Mouse (Mus musculus) adrenal gland, postnatal 14 days (tissue): Measurements from ENCODE around the gene Nsg2. TPM values are rescaled to one million over a fixed set of nuclear protein-coding genes. Genes with fewer than 3 reads are reported as not detected.

Experiments
- DNase-seq: peaks from one replicate; pipeline ENCODE4 v3.0.0; 2021; ENCODE audit warnings: mixed read lengths
- total RNA-seq: library from RNA; stranded (reverse); gene quantifications from 2 replicates; pipeline ENCODE4 v1.2.3, GENCODE M21; 2021

The Nsg2 gene
- total RNA-seq, 1 experiment from 2014 or later, result 29.7 TPM

- no peak for DNase-seq
Observed at GRCm38 (mm10) chr11:32083462-32083861, 83.2 kb downstream of the Nsg2 start.

- no peak for DNase-seq
Observed at GRCm38 (mm10) chr11:32086525-32086924, 86.3 kb downstream of the Nsg2 start.

- DNase-seq, result peak; percentile 49
Observed at GRCm38 (mm10) chr11:32087376-32087775, 87.1 kb downstream of the Nsg2 start.

GRCm38 (mm10) chr11:32087779-32088442 lies 87.6 kb downstream of the Nsg2 start:
- no peak for DNase-seq

- no peak for DNase-seq
Observed at GRCm38 (mm10) chr11:32095793-32096192, 95.5 kb downstream of the Nsg2 start.

- no peak for DNase-seq
Observed at GRCm38 (mm10) chr11:32096346-32096745, 96.1 kb downstream of the Nsg2 start.

GRCm38 (mm10) chr11:32101059-32101632 lies 100.9 kb downstream of the Nsg2 start:
- DNase-seq, result no peak

DNA sequence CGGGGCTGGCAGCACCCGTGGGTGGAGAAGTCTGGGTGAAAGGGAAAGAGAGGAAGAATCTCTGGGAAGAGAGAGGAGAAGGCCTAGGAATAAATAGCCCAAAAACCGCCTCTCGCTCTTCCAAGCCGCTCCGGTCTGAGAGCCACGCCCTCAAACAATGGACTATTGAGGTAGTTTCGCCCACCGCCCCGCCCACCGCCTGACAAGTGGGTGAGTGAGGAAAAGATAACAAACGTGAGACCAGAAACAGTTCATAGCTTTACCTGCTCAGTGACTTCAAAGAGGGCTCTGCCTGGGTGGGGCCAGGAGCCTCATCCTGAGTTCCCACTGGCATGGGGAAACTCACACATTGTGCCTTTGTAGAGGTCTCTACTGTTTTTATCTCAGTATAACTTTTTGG lies 102.7 kb downstream of the Nsg2 start:
- DNase-seq, result no peak

GRCm38 (mm10) chr11:32104406-32105116 lies 104.3 kb downstream of the Nsg2 start:
- no peak for DNase-seq

DNA sequence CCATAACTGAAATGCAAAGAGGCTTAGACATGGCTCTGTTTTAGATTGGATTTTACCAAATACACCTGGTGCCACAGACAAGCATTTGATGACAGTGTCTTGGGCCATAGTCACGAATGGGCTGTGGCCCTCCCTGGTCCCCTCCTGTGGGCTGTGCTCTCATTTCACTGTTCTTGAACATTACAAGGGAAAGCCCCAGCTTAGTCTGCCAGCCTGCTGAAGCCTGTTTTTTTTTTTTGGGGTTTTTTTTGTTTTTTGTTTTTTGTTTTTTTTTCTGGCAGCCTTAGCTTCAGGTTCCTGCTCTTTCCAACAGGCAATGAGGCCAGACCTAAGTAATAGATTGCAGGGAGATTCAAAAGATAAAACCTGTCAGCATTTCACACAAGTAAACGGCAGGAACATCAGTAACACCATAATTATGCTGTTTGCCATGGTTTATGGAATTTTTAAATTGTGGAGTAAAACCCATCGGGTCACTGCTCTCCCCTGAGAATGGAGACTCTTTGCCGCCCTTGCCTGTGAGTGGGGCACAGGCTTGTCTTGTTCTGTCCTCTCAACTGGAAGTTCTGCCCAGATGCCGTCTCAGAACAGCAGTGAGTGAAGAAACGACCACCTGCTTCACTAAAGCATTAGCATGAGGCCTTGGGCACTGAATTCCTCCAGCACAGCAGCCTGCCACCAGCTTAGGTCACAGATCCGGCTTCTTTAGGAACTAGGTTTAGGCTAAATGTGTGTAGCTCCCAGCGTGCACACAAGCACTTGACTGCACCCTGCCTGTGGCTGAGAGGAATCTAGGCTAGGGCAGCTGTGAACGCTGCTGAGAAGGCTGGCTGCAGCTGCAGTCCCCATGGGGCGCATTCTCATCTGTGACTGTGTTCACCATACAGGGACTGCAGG lies 105.7 kb downstream of the Nsg2 start:
- no peak for DNase-seq

- no peak for DNase-seq
Observed at GRCm38 (mm10) chr11:32106647-32106985, 106.4 kb downstream of the Nsg2 start.

DNA sequence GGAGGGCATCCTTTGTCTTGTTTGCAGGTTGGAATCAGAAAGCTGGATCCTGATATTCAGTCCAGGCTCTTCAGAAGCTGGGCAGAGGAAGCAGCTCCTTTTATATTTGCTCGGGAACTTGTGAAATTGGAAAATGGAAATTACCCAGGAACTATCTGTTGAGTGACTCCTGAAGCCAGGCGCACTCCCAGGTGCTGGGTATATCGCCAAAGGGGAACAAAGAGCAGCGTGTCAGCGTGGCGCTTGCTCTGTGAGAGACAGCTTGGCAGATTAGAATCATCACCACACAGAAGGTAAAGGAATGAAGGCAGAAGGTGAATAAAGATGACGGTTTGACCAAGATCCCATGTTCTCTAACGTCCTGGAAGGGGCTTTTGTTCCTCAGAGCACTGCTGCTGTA lies 108.2 kb downstream of the Nsg2 start:
- no peak for DNase-seq

Other genes starting within 250 kb of the Nsg2 start
- 93.1 and 152 TPM in 2 replicates for gene Cpeb4, start 128.3 kb upstream of the Nsg2 start, total RNA-seq
- not detected in 2 replicates for gene 4930524B15Rik, start 34.9 kb upstream of the Nsg2 start, total RNA-seq
- gene Il9r, start 199.8 kb downstream of the Nsg2 start, total RNA-seq, result 0.41 and 0.53 TPM in 2 replicates
- gene Snrnp25, start 205.0 kb downstream of the Nsg2 start, total RNA-seq, result 19.7 and 20.8 TPM in 2 replicates
- 22.4 and 24.3 TPM in 2 replicates for gene Rhbdf1, start 221.8 kb downstream of the Nsg2 start, total RNA-seq
- gene Mpg, start 226.0 kb downstream of the Nsg2 start, total RNA-seq, result 15.3 and 21.3 TPM in 2 replicates